Mouse (Mus musculus) liver, embryonic 14.5 days (tissue): ENCODE data around the gene Hoxb4.

Experiments
- CTCF ChIP-seq: IDR thresholded peaks from 2 replicates; pipeline ENCODE4 v1.5.1; 2016; ENCODE audit warnings: antibody characterized with exemption, low read depth, control low read depth
- EP300 ChIP-seq: IDR thresholded peaks from 2 replicates; pipeline ENCODE4 v1.6.1; 2016; ENCODE audit warnings: antibody characterized with exemption, low read depth

DNA sequence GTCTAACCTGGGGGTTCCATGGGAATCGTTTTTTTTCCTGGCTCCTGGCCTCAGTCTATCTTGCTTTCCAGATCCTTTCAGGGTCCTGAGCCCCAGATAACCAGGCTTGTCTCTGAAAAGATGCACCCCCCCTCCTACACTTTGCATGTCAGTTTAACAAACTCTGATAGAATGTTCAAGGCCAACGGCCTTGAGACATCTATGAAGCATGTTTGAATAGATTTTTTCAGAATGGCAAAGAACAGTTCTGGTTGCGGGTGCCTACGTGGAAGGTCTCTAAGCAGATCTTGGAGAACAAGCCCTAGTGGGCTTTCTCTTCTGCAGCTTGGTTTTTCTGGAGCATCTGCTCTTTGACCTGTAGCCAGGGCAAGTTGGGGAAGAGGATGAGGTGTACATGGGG lies 9.3 kb upstream of the Hoxb4 start:
- TF ChIP-seq EP300 (no peak), CTCF (no peak)
